Mouse (Mus musculus): ENCODE results near the gene Map4k5.

Gene Map4k5

DNA sequence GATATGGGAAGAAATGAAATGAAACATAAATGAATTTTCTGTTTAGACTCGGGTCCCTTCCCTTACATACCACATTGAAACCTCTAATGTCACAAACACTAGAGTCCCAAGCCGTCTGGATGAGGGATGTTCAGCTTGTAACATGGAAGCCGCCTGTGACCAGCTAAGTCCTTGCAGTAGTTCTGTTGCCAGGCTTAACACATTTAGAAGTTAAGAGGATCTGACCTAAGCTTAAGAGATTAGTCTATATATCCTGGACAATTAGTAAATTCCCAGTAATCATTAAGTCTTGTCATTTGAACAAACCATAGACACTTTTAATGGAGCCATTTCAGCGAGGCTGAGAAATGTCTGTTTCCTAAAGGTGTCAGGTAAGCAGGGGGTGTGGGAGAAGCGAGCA lies 137.0 kb downstream of the Map4k5 start:
- no peak for DNase-seq (ENCODE audit: low read depth, low spot score)

DNA sequence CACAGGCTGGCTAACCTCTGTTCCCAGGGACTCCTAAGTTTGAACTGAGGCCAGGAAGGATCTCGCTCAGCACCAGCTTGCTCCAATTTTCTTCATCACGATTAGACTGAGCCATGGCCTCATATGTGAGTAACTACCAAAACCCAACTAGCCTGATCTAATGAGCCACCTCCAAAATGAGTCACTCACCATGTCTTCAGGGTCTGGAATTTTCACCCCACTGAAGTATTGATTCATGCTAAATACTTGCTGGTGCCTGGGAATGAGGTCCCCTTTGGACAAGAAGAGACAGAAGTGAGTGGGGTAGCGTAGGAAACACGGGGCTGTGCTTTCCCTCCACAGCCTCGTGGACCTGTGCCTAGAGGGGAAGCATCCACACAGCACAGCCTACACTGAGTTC lies 139.1 kb downstream of the Map4k5 start:
- no peak for DNase-seq (ENCODE audit: low read depth, low spot score)

Measured in ES-CJ7 (cell line).